Mouse (Mus musculus): ENCODE measurements around the gene Igtp.

Gene Igtp

DNA sequence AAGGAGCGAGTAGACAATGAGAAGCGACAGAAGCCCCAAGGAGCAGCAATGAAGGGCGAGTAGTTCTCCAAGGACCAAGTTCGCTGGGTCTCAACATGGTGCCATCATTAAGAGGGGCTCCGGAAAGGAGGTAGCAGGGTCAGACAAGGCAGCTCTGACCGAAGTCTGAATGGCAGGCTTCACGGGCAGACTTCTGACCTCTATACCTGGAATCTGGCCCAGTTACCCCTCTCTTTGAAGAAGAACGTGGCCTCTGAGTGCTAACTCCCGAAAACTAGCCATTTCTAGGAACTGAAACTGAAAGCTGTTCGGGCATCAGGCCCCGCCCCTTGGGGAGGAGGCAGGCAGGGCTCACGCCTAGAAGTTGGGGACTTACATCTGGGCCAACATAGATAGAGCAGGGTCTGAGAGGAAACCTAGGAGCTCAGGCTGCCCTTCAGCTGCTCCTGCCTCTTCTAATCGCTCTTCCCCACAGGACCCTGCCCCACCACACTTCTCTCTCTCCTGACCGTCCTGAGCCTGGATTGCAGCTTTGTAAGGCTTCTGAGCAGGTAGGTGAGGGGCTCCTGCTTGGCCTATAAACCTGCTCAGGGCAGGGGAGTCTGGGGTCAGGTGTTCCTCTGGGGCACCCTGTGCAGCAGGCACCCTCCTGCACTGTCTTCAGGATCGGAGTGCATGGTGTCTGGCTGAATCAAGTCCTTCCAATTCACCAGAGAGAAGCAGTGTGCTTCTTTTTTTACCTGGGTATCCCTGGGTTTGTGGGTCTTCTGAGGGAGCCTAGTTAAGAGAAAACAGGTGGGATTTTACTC is at the start of gene Igtp, which contains the start of gene Irgm2:
Gene Igtp (plus strand): TSS at position 328 of the 809 bp plus-strand sequence.
Gene Irgm2 (plus strand): TSS at position 390 of the 809 bp plus-strand sequence.
- DNase-seq: peak; percentile 95 to 96

DNA sequence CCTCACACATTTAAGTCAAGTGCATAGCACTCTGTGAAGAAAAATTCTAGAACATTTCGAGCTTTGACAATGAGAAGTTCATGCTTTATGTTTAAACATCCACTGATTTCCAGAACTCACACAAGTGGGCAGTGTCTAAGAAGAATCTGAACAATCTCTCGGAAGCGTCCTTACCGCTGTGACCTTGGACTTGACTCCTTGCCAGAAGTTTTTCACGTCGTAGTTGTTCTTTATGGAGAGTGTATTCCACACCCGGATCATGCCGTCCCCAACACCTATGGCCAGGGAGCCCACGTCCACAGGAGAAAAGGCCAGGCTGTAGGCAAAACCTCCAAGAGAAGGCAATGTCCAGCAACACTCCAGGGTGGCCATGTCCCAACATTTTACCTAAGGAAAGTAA is 43.9 kb upstream of the Igtp start:
- no peak for DNase-seq

GRCm38 (mm10) chr11:58156871-58157270 is 42.5 kb upstream of the Igtp start:
- no peak for DNase-seq

GRCm38 (mm10) chr11:58165072-58165471 is 34.3 kb upstream of the Igtp start:
- peak in 1 of 2 experiments; percentile 24 for DNase-seq

- DNase-seq: no peak
Measured at GRCm38 (mm10) chr11:58167822-58168166, 31.6 kb upstream of the Igtp start.

DNA sequence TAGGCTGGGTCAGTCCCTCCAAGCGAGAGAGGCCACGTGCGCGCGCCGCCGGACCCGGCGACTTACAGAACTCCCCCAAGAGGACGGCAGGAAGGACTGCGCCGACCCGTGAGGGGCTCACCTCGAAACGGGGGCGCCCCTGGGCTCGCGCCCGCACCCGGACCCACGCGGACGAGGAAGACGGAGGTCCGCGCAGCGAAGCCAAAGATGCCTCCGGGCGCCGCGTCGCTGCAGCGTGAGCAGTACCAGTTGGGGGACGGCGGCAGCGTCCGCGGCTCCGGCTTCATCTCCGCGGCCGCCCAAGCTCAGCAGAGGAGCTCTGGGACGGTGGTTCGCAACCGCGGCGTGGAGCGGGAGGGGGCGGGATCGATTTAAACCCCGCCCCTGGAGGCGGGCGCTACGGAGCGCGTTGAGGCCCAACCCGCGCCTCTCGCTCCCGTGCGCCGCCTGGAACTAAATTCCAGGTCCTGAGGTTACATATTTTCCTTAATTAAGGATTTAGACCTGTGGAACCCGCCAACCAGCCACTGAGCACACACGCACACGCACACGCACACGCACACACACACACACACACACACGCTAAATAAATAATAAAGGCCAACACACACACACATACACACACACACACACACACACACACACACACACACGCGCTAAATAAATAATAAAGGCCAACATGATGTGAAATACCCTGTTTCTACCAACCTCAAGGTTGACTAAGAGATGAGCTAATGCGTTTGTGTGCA is 31.0 kb upstream of the Igtp start, which contains the start of gene Gemin5:
Gene Gemin5 (minus strand): TSS at position 373 of the 749 bp plus-strand sequence.
- DNase-seq: peak; percentile 89 to 90

DNA sequence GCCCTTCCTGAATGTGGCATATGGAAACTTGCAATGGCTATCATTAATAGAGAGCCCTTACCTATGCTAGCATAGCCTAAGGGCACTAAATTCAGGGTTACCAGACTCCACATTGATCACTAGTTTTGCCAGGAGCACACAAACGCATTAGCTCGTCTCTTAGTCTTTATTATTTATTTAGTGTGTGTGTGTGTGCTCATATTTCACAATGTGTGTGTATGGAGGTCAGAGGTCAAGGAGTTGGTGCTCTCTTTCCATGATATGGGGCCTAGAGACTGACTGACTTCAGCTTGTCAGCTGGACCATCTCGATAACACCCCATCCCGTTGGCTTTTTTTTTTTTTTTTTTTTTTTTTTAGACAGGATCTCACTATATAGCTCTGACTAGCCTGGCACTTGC is 29.7 kb upstream of the Igtp start:
- no peak for DNase-seq

DNA sequence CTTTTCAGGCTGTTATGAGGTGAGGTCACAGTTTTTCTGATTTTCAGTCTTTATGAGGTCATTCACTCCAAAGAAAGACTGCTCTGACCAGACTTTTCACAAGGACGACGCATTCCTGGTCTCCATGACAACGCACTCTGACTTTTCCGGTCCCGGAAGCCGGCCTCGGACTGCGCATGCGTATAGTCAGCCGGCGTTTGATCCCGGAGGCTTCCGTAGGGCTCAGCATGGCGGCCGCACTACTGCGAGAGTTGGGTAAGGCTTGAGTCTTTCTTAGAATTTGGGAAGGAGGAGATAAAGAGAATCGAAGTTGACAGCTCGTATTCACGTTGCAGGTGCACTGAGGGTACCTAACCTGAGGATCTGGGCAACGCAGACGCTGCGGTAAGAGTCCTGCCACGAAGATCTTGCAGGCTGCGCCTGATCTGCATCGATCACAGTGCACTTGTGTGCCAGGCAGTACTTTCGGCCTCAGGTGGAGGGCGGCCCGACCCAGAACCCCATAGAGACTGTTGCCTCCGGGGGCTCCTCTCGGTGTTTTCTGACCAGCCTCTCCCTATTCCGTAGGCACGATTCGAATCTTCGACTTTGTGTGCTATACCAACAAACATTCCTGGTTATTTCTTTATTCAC is 27.8 kb upstream of the Igtp start, which contains the start of gene Mrpl22:
Gene Mrpl22 (plus strand): TSS at position 203 of the 633 bp plus-strand sequence.
- DNase-seq: peak; percentile 92 to 93

- peak; percentile 81 to 82 for DNase-seq
Measured at GRCm38 (mm10) chr11:58179563-58179962, 19.8 kb upstream of the Igtp start.

DNA sequence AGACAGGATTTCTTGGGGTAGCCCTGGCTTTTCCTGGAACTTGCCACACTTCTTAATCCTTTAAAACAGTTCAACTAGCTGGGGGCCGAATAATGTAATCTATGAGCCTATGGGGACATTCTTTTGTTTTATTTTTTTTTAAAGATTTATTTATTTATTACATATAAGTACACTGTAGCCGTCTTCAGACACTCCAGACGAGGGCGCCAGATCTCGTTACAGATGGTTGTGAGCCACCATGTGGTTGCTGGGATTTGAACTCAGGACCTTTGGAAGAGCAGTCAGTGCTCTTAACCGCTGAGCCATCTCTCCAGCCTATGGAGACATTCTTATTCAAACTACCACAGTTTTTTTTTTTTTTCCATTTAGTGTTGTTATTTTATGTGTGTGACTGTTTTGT is 19.4 kb upstream of the Igtp start:
- peak; percentile 49 to 50 for DNase-seq

- no peak for DNase-seq
Measured at GRCm38 (mm10) chr11:58180756-58181155, 18.6 kb upstream of the Igtp start.

- peak; percentile 56 to 57 for DNase-seq
Measured at GRCm38 (mm10) chr11:58183579-58183978, 15.8 kb upstream of the Igtp start.

- no peak for DNase-seq
Measured at GRCm38 (mm10) chr11:58189675-58190074, 9.7 kb upstream of the Igtp start.

- DNase-seq: no peak
Measured at GRCm38 (mm10) chr11:58193326-58193725, 6.0 kb upstream of the Igtp start.

DNA sequence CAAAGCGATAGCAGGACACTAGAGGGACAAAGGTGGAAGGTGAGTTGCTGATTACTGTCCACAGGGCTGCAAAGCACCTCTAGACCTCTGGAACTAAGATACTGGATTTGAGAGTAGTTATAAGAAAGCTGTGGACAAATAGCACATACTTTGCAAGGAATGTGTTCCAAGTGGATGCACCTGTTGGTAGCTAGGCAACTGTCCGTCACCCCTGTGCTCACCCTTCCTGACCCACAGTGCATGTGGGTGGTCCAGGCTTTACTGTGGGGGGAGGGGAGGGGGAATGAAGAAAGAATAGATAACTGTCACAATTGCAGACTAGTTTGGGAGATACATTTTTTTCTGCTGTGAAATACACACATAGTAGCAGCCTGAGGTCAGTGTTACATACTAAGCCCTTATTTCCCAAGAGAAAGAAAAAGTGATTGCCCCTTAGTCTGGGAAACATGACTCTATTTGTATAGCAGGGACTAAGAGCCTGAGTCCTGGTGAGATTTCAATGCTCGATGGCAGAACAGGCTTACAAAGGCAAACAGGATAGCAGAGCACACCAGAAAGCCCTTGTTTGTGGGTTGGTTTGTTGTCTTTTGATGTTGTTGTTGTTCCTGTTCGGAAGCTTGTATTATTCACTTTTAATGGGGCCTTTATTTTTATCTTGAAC is 5.4 kb upstream of the Igtp start:
- DNase-seq: no peak

DNA sequence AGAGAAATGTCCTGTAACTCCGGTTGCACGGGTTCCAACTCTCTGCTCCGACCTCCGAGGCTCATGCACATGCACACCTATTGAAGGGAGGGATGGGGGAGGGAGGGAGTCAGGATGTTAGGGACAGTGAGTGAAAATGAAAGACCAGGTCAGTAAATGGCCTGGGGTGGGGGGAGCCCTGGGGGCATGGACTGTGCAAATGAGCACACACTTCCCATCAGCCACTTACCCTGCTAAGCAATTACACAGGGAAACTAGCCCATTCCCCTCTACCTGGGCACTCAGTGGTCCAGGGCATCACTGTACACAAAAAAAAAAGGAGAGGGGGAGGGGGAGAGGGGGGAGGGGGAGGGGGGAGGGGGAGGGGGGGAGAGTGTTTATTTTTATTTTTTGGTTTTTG is 693 bp upstream of the Igtp start:
- DNase-seq: no peak

- no peak for DNase-seq
Measured at GRCm38 (mm10) chr11:58200226-58200625, 870 bp downstream of the Igtp start.

- no peak for DNase-seq
Measured at GRCm38 (mm10) chr11:58201052-58201451, 1.7 kb downstream of the Igtp start.

GRCm38 (mm10) chr11:58210321-58210886 is 11.0 kb downstream of the Igtp start:
- no peak for DNase-seq

DNA sequence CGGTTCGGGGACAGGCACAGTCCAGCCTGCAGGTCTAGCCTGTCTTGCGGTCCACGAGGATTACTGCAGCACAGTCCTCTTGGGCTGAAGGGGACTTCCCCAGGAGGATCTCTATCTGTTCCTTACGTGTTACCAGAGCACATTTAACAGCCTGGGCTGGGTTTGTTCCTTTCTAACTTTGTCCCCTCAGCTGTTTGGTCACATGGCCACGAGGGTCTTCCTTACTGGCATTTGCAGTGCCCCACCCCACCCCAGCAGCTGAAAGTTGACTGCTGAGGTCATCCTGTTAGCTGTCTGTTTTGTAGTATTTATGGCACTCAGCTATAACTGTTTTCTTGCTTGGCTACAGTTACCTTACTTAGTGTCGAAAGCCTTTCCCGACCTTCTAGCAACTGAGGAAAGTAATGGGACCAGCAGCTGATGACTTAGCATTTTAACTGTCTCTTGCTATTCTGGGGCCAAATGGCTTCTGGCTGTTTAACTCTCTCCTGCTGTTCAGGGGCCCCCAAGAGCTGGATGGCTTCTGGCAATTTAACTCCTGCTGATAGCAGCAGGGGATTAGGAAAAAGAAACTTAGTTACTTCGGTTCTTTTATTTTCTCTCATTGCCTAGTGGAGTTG is 11.8 kb downstream of the Igtp start:
- no peak for DNase-seq

DNA sequence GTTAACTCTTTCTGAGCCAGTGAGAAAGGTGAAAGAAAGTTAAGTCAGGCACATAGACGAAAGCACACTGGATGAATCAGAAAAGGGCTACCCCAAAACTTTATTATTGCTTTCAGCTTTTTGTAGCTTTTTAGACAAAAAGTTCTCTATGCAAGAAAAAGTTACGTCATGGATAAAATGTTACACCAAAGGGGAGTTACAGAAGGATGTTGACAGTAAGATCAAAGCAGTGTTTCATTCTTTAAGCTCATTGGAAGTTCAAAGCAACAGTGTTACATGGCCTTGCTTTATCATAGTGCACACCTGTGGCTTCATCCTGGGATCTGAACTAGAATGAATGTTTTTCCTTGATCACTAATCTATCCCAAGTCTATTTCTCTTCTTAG is 12.3 kb downstream of the Igtp start:
- no peak for DNase-seq
